ENCODE assay signal across 8 mouse cellular contexts in the genomic region with DNA sequence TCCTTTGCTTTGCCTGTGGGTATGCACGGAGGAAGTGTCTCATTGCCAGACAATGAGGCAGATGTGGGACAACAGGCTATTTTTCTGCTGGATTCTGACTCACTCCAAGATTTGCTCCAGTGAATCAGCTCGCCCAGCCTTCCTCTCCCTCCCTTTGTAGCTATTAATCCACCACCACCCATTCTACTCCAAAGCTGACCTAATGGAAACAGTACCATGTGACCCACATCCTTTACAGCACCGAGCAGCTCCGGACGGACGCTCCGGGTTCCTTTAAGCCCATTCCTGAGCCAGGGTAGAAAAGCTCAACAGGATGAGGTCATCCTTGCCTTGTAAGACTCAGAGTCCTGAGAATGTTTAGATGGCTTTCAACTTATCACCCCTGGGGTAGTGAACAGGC. TPM values are rescaled to one million over a fixed set of nuclear protein-coding genes. Genes with fewer than 3 reads are reported as not detected.
A peak's percentile ranks its signal among the peaks of the same experiment; 100 is the strongest.
DNase-seq lines count a peak whose midpoint lies in the region; ATAC-seq and TF ChIP-seq lines count a peak whose summit lies in the region.

No protein-coding gene starts in this region.

- no peak for TF ChIP-seq CTCF in liver, postnatal 0 days (IDR thresholded peaks at IDR 0.05; ENCODE audit: low read depth)

- DNase-seq in limb, embryonic 14.5 days (ENCODE audit: low spot score): peak; percentile 13
- no peak for DNase-seq in limb, embryonic 10.5 days (ENCODE audit: low spot score)
- DNase-seq in adrenal gland, postnatal 14 days: peak; percentile 72
- peak; percentile 65 to 69 for DNase-seq in heart, postnatal 14 days
- DNase-seq in liver, postnatal 0 days: peak; percentile 17
- no peak for DNase-seq in cerebellum, adult 18-20 months
- DNase-seq in cerebellum, adult 8-10 months: no peak
- no peak for DNase-seq in frontal cortex, postnatal 14 days (ENCODE audit: low spot score in 2 of 2)

- no peaks in the 10 kb centered on the region for H3K9me3 ChIP-seq in limb, embryonic 14.5 days (ENCODE audit: control insufficient read depth, low read length)
- H3K9me3 ChIP-seq in limb, embryonic 10.5 days (replicated peaks): no peaks in the 10 kb centered on the region
- H3K9me3 ChIP-seq in liver, postnatal 0 days (ENCODE audit: low read length): no peaks in the 10 kb centered on the region

- H3K27ac ChIP-seq in limb, embryonic 14.5 days (replicated peaks; ENCODE audit: low read depth, low read length): no peak overlapping the region
- H3K27ac ChIP-seq in limb, embryonic 10.5 days: no peak overlapping the region
- no peak overlapping the region for H3K27ac ChIP-seq in liver, postnatal 0 days (ENCODE audit: low read depth)

- intact Hi-C loops in heart, postnatal 14 days (cut with DNase I): loop anchor here (5.0 to 10.0 kb wide), 5 partner anchors 168 to 540 kb away; a partner anchor contains a TSS

- no peak overlapping the region for H3K4me3 ChIP-seq in limb, embryonic 14.5 days (replicated peaks; ENCODE audit: low read length)
- no peak overlapping the region for H3K4me3 ChIP-seq in limb, embryonic 10.5 days
- H3K4me3 ChIP-seq in liver, postnatal 0 days (ENCODE audit: low read depth, low read length): no peak overlapping the region

- no peak overlapping the region for H3K9ac ChIP-seq in limb, embryonic 14.5 days (ENCODE audit: low read depth, low read length, severe bottlenecking)
- no peak overlapping the region for H3K9ac ChIP-seq in liver, postnatal 0 days (replicated peaks)

- no peaks in the 10 kb centered on the region for H3K27me3 ChIP-seq in limb, embryonic 14.5 days (ENCODE audit: control insufficient read depth, insufficient read depth, low read length)
- no peaks in the 10 kb centered on the region for H3K27me3 ChIP-seq in limb, embryonic 10.5 days (ENCODE audit: low read depth, poor library complexity, severe bottlenecking)
- H3K27me3 ChIP-seq in liver, postnatal 0 days (ENCODE audit: insufficient read depth, low read length): peaks cover 7% of the 10 kb centered on the region; the same call in 1 of the 2 replicates

- 70% methylated on average over 7 of the region's 7 CpGs for WGBS in limb, embryonic 14.5 days
- 80% methylated on average over 7 of the region's 7 CpGs for WGBS in limb, embryonic 10.5 days
- WGBS in liver, postnatal 0 days (ENCODE audit: insufficient replicate concordance): 40% methylated on average over 7 of the region's 7 CpGs

- peaks cover 28% of the 10 kb centered on the region for H3K4me1 ChIP-seq in limb, embryonic 14.5 days (ENCODE audit: control insufficient read depth, insufficient read depth, low read length)
- H3K4me1 ChIP-seq in limb, embryonic 10.5 days: peaks cover 45% of the 10 kb centered on the region
- peaks cover 12% of the 10 kb centered on the region for H3K4me1 ChIP-seq in liver, postnatal 0 days (ENCODE audit: insufficient read depth)

- H3K36me3 ChIP-seq in limb, embryonic 14.5 days (ENCODE audit: control insufficient read depth, insufficient read depth, low read length): no peaks in the 10 kb centered on the region
- peaks cover under 1% of the 10 kb centered on the region; the same call in 1 of the 2 replicates for H3K36me3 ChIP-seq in limb, embryonic 10.5 days
- H3K36me3 ChIP-seq in liver, postnatal 0 days (replicated peaks; ENCODE audit: insufficient read depth, low read length): no peaks in the 10 kb centered on the region

- TF ChIP-seq POLR2A in limb, embryonic 14.5 days (IDR thresholded peaks at IDR 0.05; ENCODE audit: borderline replicate concordance, extremely low read depth, insufficient read depth, insufficient read length): no peak

- ATAC-seq in limb, embryonic 14.5 days (ENCODE audit: low FRiP score, low read depth): no peak
- peak; percentile 25 for ATAC-seq in liver, postnatal 0 days

- no peak overlapping the region for H3K4me2 ChIP-seq in limb, embryonic 14.5 days (replicated peaks; ENCODE audit: low read depth, low read length, severe bottlenecking)
- H3K4me2 ChIP-seq in liver, postnatal 0 days (ENCODE audit: low read depth, low read length): no peak overlapping the region

- TF ChIP-seq EP300 in liver, postnatal 0 days (IDR thresholded peaks at IDR 0.05; ENCODE audit: low read depth): no peak; the same call in 1 of the 2 replicates

RNA-seq across cellular contexts. Expression of a gene that starts 2.0 kb away (rescaled TPM):
- polyA plus RNA-seq in limb, embryonic 14.5 days (2012; rRNA removed): 11.2 and 12.0 TPM in 2 replicates
- polyA plus RNA-seq in limb, embryonic 14.5 days (2014; fragmentation: Nextera tagmentation; extraction: Ambion mirVana): 29.5 and 39.1 TPM in 2 replicates
- 40.5 and 50.1 TPM in 2 replicates for polyA plus RNA-seq in limb, embryonic 10.5 days (2016; fragmentation: Nextera tagmentation; extraction: Ambion mirVana)
- total RNA-seq in adrenal gland, postnatal 14 days (2021): 22.9 and 27.3 TPM in 2 replicates
- total RNA-seq in heart, postnatal 14 days (2021): 10 to 100 TPM; 30.2 to 31.3 TPM
- 2.2 and 4.2 TPM in 2 replicates for polyA plus RNA-seq in liver, postnatal 0 days (2015; fragmentation: Nextera tagmentation; extraction: Ambion mirVana)

RNA-seq across cellular contexts. Expression of a gene that starts 11.7 kb away (rescaled TPM):
- not detected in 2 replicates for polyA plus RNA-seq in limb, embryonic 14.5 days (2012; rRNA removed)
- polyA plus RNA-seq in limb, embryonic 14.5 days (2014; fragmentation: Nextera tagmentation; extraction: Ambion mirVana): not detected in 2 replicates
- not detected in 2 replicates for polyA plus RNA-seq in limb, embryonic 10.5 days (2016; fragmentation: Nextera tagmentation; extraction: Ambion mirVana)
- total RNA-seq in adrenal gland, postnatal 14 days (2021): not detected in 2 replicates
- total RNA-seq in heart, postnatal 14 days (2021): not detected
- polyA plus RNA-seq in liver, postnatal 0 days (2015; fragmentation: Nextera tagmentation; extraction: Ambion mirVana): not detected in 2 replicates

Comparison
In these comparisons a context has a peak if more than half of its experiments do, and no peak if none do; other contexts are left out.
1. DNase-seq: peak in limb, embryonic 14.5 days (single experiment), adrenal gland, postnatal 14 days (single experiment), heart, postnatal 14 days (2 of 2) and liver, postnatal 0 days (single experiment); none in limb, embryonic 10.5 days (single experiment), cerebellum, adult 18-20 months (0 of 2), cerebellum, adult 8-10 months (single experiment) and frontal cortex, postnatal 14 days (0 of 2).